Mouse (Mus musculus) MEL (cell line): ENCODE measurements around the gene Il34. TPM values are rescaled to one million over a fixed set of nuclear protein-coding genes. Genes with fewer than 3 reads are reported as not detected.

Experiments
- DNase-seq: peaks from one replicate; pipeline ENCODE4 v3.0.0; 2011; ENCODE audit warnings: low read depth, low spot score
- H3K27ac ChIP-seq: 2 replicates; pipeline ENCODE4 v1.5.1; 2012; ENCODE audit warnings: low read depth, mild to moderate bottlenecking, control low read depth, low read length, moderate library complexity; ENCODE audit not compliant: control insufficient read depth
- H3K27me3 ChIP-seq, 2 experiments: fragments of 150-350 bp in 1 of 2; sonication (generic) in 1 of 2; 2 replicates each; pipeline ENCODE4 v1.6.1; 2012; ENCODE audit warnings: low read length in 2 of 2, mild to moderate bottlenecking in 2 of 2, improper control_type of control experiment in 1 of 2, moderate library complexity in 1 of 2; ENCODE audit not compliant: insufficient read depth in 2 of 2, control insufficient read depth in 1 of 2
- H3K36me3 ChIP-seq, 2 experiments: 2 replicates each; pipeline ENCODE4 v1.6.1; 2012 to 2014; ENCODE audit warnings: low read length in 2 of 2, improper control_type of control experiment in 1 of 2, inconsistent platforms in 1 of 2, mild to moderate bottlenecking in 1 of 2; ENCODE audit not compliant: insufficient read depth in 2 of 2, control insufficient read depth in 1 of 2
- H3K4me1 ChIP-seq, 2 experiments: fragments of 150-350 bp in 1 of 2; sonication (generic) in 1 of 2; 2 replicates each; pipeline ENCODE4 v1.6.1; 2012; ENCODE audit warnings: low read length in 2 of 2, improper control_type of control experiment in 1 of 2, mild to moderate bottlenecking in 1 of 2; ENCODE audit not compliant: insufficient read depth in 2 of 2, control insufficient read depth in 1 of 2
- H3K4me3 ChIP-seq, 2 experiments: fragments of 150-350 bp in 1 of 2; sonication (generic) in 1 of 2; 2 replicates each; pipeline ENCODE4 v1.5.1; 2012; ENCODE audit warnings: low read depth in 2 of 2, low read length in 2 of 2, mild to moderate bottlenecking in 2 of 2, moderate library complexity in 2 of 2, control low read depth in 1 of 2, improper control_type of control experiment in 1 of 2; ENCODE audit not compliant: control insufficient read depth in 1 of 2, insufficient read depth in 1 of 2
- H3K79me2 ChIP-seq: 2 replicates; pipeline ENCODE4 v1.6.1; 2012; ENCODE audit warnings: mild to moderate bottlenecking, low read length, moderate library complexity; ENCODE audit not compliant: control insufficient read depth, poor library complexity, insufficient read depth
- H3K9ac ChIP-seq: 2 replicates; pipeline ENCODE4 v1.6.1; 2012; ENCODE audit warnings: low read depth, mild to moderate bottlenecking, control low read depth, low read length, moderate library complexity; ENCODE audit not compliant: control insufficient read depth, poor library complexity, severe bottlenecking
- H3K9me3 ChIP-seq: fragments of 150-350 bp; sonication (generic); replicated peaks from 2 replicates; pipeline ENCODE4 v1.6.1; 2012; ENCODE audit warnings: mild to moderate bottlenecking, low read length, improper control_type of control experiment, moderate library complexity; ENCODE audit not compliant: insufficient read depth
- CTCF ChIP-seq, 3 experiments: IDR thresholded peaks in 2 of 3; conservative IDR thresholded peaks in 1 of 3; 2 replicates each; pipeline ENCODE4 v1.5.1; 2011 to 2012; ENCODE audit warnings: low read length in 3 of 3, low read depth in 2 of 3, mild to moderate bottlenecking in 2 of 3, improper control_type of control experiment in 1 of 3, inconsistent platforms in 1 of 3, mixed read lengths in 1 of 3, moderate library complexity in 1 of 3; ENCODE audit not compliant: control insufficient read depth in 1 of 3, insufficient read depth in 1 of 3, poor library complexity in 1 of 3, severe bottlenecking in 1 of 3
- E2F4 ChIP-seq: IDR thresholded peaks from 2 replicates; pipeline ENCODE4 v1.6.1; 2011; ENCODE audit warnings: low read depth, low read length, improper control_type of control experiment, borderline replicate concordance
- GABPA ChIP-seq: IDR thresholded peaks from 2 replicates; pipeline ENCODE4 v1.6.1; 2012; ENCODE audit warnings: low read depth, mild to moderate bottlenecking, inconsistent platforms, low read length, improper control_type of control experiment, moderate library complexity
- JUND ChIP-seq: IDR thresholded peaks from 2 replicates; pipeline ENCODE4 v1.6.1; 2011; ENCODE audit warnings: low read depth, mild to moderate bottlenecking, improper control_type of control experiment, low read length
- KAT2A ChIP-seq: conservative IDR thresholded peaks from 2 replicates; pipeline ENCODE4 v1.6.1; 2012; ENCODE audit warnings: low read depth, low read length, improper control_type of control experiment, inconsistent platforms
- MAFK ChIP-seq: IDR thresholded peaks from 2 replicates; pipeline ENCODE4 v1.6.1; 2011; ENCODE audit warnings: low read depth, mild to moderate bottlenecking, low read length, improper control_type of control experiment, borderline replicate concordance
- MAX ChIP-seq: IDR thresholded peaks from 2 replicates; pipeline ENCODE4 v1.6.1; 2011; ENCODE audit warnings: low read length, improper control_type of control experiment
- NRF1 ChIP-seq: IDR thresholded peaks from 2 replicates; pipeline ENCODE4 v1.6.1; 2014; ENCODE audit warnings: low read depth, mild to moderate bottlenecking, inconsistent platforms, low read length, improper control_type of control experiment, moderate library complexity; ENCODE audit not compliant: poor library complexity, insufficient read depth, severe bottlenecking
- POLR2A ChIP-seq, 2 experiments: IDR thresholded peaks; 2 replicates each; pipeline ENCODE4 v1.6.1; 2011 to 2012; ENCODE audit warnings: low read length in 2 of 2, mild to moderate bottlenecking in 2 of 2, control low read depth in 1 of 2, improper control_type of control experiment in 1 of 2, low read depth in 1 of 2, moderate library complexity in 1 of 2; ENCODE audit not compliant: control insufficient read depth in 1 of 2, insufficient read depth in 1 of 2, poor library complexity in 1 of 2
- POLR2AphosphoS2 ChIP-seq: IDR thresholded peaks from 2 replicates; pipeline ENCODE4 v1.6.1; 2011; ENCODE audit warnings: low read length, improper control_type of control experiment
- RAD21 ChIP-seq: IDR thresholded peaks from 2 replicates; pipeline ENCODE4 v1.6.1; 2011; ENCODE audit warnings: mild to moderate bottlenecking, low read depth, low read length, improper control_type of control experiment
- SIN3A ChIP-seq: IDR thresholded peaks from 2 replicates; pipeline ENCODE4 v1.6.1; 2012; ENCODE audit warnings: low read length, improper control_type of control experiment, inconsistent platforms
- SMC3 ChIP-seq: IDR thresholded peaks from 2 replicates; pipeline ENCODE4 v1.6.1; 2011; ENCODE audit warnings: low read depth, low read length, improper control_type of control experiment
- TAL1 ChIP-seq: IDR thresholded peaks from 2 replicates; pipeline ENCODE4 v1.6.1; 2012; ENCODE audit warnings: mild to moderate bottlenecking, inconsistent platforms, low read length, moderate library complexity, mixed read lengths
- TBP ChIP-seq: IDR thresholded peaks from 2 replicates; pipeline ENCODE4 v1.8.0; 2011; ENCODE audit warnings: low read depth, low read length, improper control_type of control experiment
- TCF12 ChIP-seq: IDR thresholded peaks from 2 replicates; pipeline ENCODE4 v1.6.1; 2014; ENCODE audit warnings: low read depth, mild to moderate bottlenecking, inconsistent platforms, low read length, improper control_type of control experiment, moderate library complexity
- ZC3H11A ChIP-seq: IDR thresholded peaks from 2 replicates; pipeline ENCODE4 v1.6.1; 2012; ENCODE audit warnings: low read depth, mild to moderate bottlenecking, inconsistent platforms, low read length, improper control_type of control experiment
- ZKSCAN1 ChIP-seq: IDR thresholded peaks from 2 replicates; pipeline ENCODE4 v1.6.1; 2012; ENCODE audit warnings: low read depth, mild to moderate bottlenecking, inconsistent platforms, low read length, improper control_type of control experiment, moderate library complexity
- ZMIZ1 ChIP-seq: IDR thresholded peaks from 2 replicates; pipeline ENCODE4 v1.6.1; 2012; ENCODE audit warnings: low read depth, mild to moderate bottlenecking, inconsistent platforms, low read length, improper control_type of control experiment, moderate library complexity
- polyA plus RNA-seq, 2 experiments: library from polyadenylated mRNA; stranded (reverse) in 1 of 2; unstranded in 1 of 2; fragments of >175 nt in 1 of 2; fragments of >200 nt in 1 of 2; gene quantifications; 2 replicates each; pipeline versions ENCODE4 v1.2.1 to v1.2.4; 2012; ENCODE audit warnings: low replicate concordance in 2 of 2, low read depth in 1 of 2; ENCODE audit not compliant: insufficient read length in 2 of 2, insufficient read depth in 1 of 2, missing spikeins in 1 of 2
- total RNA-seq: library from RNA; depleted of rRNA; stranded (reverse); fragments of 300-350 nt; gene quantifications from 2 replicates; pipeline ENCODE4 v1.2.3, GENCODE M21; 2012

Il34 gene
- total and polyA plus RNA-seq, 3 experiments, result 0.12 to 0.18 TPM; not detected in 1

GRCm38 (mm10) chr8:110713073-110713472, 92.7 kb downstream of the Il34 start:
- Histone ChIP-seq H3K4me1 (no peaks in the 10 kb centered on the region), H3K27me3 (no peaks in the 10 kb centered on the region), H3K79me2 (no peaks in the 10 kb centered on the region), H3K36me3 (no peaks in the 10 kb centered on the region), H3K9me3 (no peaks in the 10 kb centered on the region)
- no peak for TF ChIP-seq ZC3H11A
- no peak for TF ChIP-seq SMC3
- no peak for TF ChIP-seq TBP
- no peak for TF ChIP-seq E2F4
- no peak for TF ChIP-seq CTCF (IDR thresholded peaks at IDR 0.05 in 2 of 3, conservative IDR thresholded peaks at IDR 0.05 in 1 of 3; ENCODE audit: control insufficient read depth in 1 of 3, insufficient read depth in 1 of 3, low read depth in 2 of 3, low read length in 3 of 3, poor library complexity in 1 of 3, severe bottlenecking in 1 of 3)
- no peak for TF ChIP-seq JUND
- TF ChIP-seq RAD21, result no peak
- TF ChIP-seq ZKSCAN1, result no peak
- TF ChIP-seq, all 39 proteins: peak for 0
- H3K4me3 ChIP-seq, result no peak overlapping the region
- H3K27ac ChIP-seq, result no peak overlapping the region
- no peak overlapping the region for H3K9ac ChIP-seq
- DNase-seq, result no peak

DNA sequence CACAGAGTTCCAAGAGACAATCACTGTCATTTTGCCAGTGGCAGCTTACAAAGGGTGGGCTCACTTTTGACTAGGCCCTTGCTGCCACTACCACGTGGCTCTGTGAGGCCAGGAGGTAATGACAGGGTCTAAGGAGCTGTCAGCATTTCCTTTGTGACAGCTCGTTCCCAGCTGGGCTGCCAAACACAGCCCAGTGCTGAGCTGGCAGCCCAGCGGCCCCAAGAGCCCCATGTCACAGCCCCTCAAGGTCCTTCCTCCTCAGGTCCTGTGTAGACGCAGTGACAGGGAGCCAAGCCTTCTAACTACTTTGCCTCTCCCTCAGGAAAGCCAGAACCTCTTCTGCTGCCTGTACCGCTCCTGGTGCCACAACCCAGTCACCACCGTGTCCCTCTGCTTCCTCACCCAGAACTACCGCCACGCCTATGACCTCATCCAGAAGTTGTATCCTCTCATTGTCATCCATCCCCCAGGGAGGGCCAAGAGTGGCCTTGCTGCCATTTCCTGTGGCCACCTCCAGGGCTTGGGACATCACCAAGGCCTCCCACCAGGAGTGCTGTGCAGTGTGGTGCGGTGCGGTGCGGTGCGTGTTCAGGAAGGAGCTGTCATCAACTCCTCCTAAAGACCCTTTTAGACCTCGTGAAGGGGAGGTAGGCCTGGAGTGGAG, 94.3 kb downstream of the Il34 start:
- DNase-seq, result no peak
- Histone ChIP-seq H3K4me1 (no peaks in the 10 kb centered on the region), H3K9ac (no peak overlapping the region), H3K79me2 (no peaks in the 10 kb centered on the region), H3K36me3 (no peaks in the 10 kb centered on the region), H3K27ac (no peak overlapping the region), H3K4me3 (no peak overlapping the region), H3K27me3 (no peaks in the 10 kb centered on the region), H3K9me3 (no peaks in the 10 kb centered on the region)
- TF ChIP-seq POLR2A (IDR thresholded peaks at IDR 0.05; ENCODE audit: control insufficient read depth in 1 of 2, insufficient read depth in 1 of 2, low read depth in 1 of 2, low read length in 2 of 2, poor library complexity in 1 of 2) (no peak), TAL1 (no peak), TCF12 (no peak), RAD21 (no peak), KAT2A (no peak), GABPA (no peak), ZMIZ1 (no peak), MAFK (no peak), TBP (no peak), SIN3A (no peak), POLR2AphosphoS2 (no peak), MAX (no peak), CTCF (IDR thresholded peaks at IDR 0.05 in 2 of 3, conservative IDR thresholded peaks at IDR 0.05 in 1 of 3; ENCODE audit: control insufficient read depth in 1 of 3, insufficient read depth in 1 of 3, low read depth in 2 of 3, low read length in 3 of 3, poor library complexity in 1 of 3, severe bottlenecking in 1 of 3) (no peak), NRF1 (no peak)
